Comparison of ENCODE assay signal across 14 mouse cellular contexts in the genomic region with DNA sequence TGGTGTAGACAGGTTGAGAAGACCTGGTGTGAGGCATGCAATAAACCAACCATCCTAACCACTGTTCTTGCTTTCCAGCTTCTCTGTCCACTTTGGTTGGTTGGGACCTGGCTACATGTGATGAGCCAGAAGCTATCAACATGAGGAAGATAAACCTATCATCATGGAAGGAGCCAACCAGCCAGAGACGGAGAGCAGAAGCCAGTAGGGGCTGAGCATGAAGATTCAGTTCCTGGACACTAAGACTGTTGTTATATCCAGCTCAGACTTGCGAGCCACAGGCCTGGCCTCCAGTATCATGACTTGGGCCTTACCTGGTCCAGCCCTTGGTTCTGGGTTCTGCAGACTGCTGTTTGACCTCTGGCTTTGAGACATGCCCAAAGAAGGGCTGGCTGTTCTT. TPM values are rescaled to one million over a fixed set of nuclear protein-coding genes. Genes with fewer than 3 reads are reported as not detected.
DNase-seq lines count a peak whose midpoint lies in the region; ATAC-seq and TF ChIP-seq lines count a peak whose summit lies in the region.
"Had no signal": no experiment of that assay in that cellular context is flagged by ENCODE, and none has a peak within 500 bp of the region (broad histone marks: within the 10 kb centered on the region; RNA-seq: fewer than 3 reads in every experiment).

No protein-coding gene starts in this region.

- no peak overlapping the region for H3K9ac ChIP-seq in heart, embryonic 11.5 days (ENCODE audit: low read depth, low read length)
- no peak overlapping the region for H3K9ac ChIP-seq in kidney, postnatal 0 days (ENCODE audit: low read depth, low read length)
- H3K9ac ChIP-seq in limb, embryonic 15.5 days: no peak overlapping the region
- H3K9ac ChIP-seq: liver, embryonic 13.5 days had no signal

- WGBS in heart, embryonic 11.5 days (ENCODE audit: insufficient replicate concordance): 68% methylated on average over 2 of the region's 2 CpGs
- WGBS in kidney, postnatal 0 days: 86% methylated on average over 2 of the region's 2 CpGs
- WGBS in kidney, adult 2 months: 84% methylated on average over 2 of the region's 2 CpGs
- 83% methylated on average over 2 of the region's 2 CpGs for WGBS in limb, embryonic 15.5 days

- H3K4me3 ChIP-seq in heart, embryonic 11.5 days (ENCODE audit: low read depth, low read length): no peak overlapping the region
- H3K4me3 ChIP-seq in kidney, postnatal 0 days (replicated peaks; ENCODE audit: low read depth, low read length): 0 out of 2 replicates have a peak overlapping the region, but pooled peaks have one; percentile 73
- H3K4me3 ChIP-seq in kidney, adult 2 months (ENCODE audit: insufficient read depth, low read depth, low read length): no peak overlapping the region
- H3K4me3 ChIP-seq in E14TG2a.4 (replicated peaks; ENCODE audit: low read length): peak overlapping the region; percentile 93
- no peak overlapping the region for H3K4me3 ChIP-seq in limb, embryonic 15.5 days
- H3K4me3 ChIP-seq: liver, embryonic 13.5 days had no signal

- H3K27ac ChIP-seq in heart, embryonic 11.5 days (ENCODE audit: low read depth, low read length): no peak overlapping the region
- no peak overlapping the region for H3K27ac ChIP-seq in kidney, postnatal 0 days
- H3K27ac ChIP-seq in kidney, adult 2 months (ENCODE audit: insufficient read depth, low read depth, low read length): no peak overlapping the region
- no peak overlapping the region for H3K27ac ChIP-seq in limb, embryonic 15.5 days
- H3K27ac ChIP-seq: liver, embryonic 13.5 days had no signal

- no peak for DNase-seq in heart, postnatal 4 days
- DNase-seq in kidney, postnatal 0 days (ENCODE audit: low spot score): no peak
- no peak for DNase-seq in kidney, adult 2 months
- no peak for DNase-seq in thymus, postnatal 14 days
- no peak for DNase-seq in embryo, embryonic 10.5 days (ENCODE audit: low spot score)
- DNase-seq: cerebellum, adult 9-11 months; liver, embryonic 13.5 days; right cerebral cortex, postnatal 25 days; thymus, postnatal 4 days had no signal

- TF ChIP-seq CTCF in kidney, postnatal 0 days (IDR thresholded peaks at IDR 0.05; ENCODE audit: low read depth): no peak
- TF ChIP-seq CTCF in kidney, adult 2 months (conservative IDR thresholded peaks at IDR 0.05; ENCODE audit: insufficient read depth, insufficient read length, low read depth, low read length): no peak
- no peak for TF ChIP-seq CTCF in E14TG2a.4 (conservative IDR thresholded peaks at IDR 0.05; ENCODE audit: low read length)

- peaks cover 58% of the 10 kb centered on the region for H3K4me1 ChIP-seq in heart, embryonic 11.5 days (ENCODE audit: control insufficient read depth, insufficient read depth, low read length)
- peaks cover 37% of the 10 kb centered on the region for H3K4me1 ChIP-seq in kidney, postnatal 0 days (replicated peaks; ENCODE audit: insufficient read depth, low read length)
- H3K4me1 ChIP-seq in kidney, adult 2 months (ENCODE audit: control insufficient read depth, insufficient read depth, low read length): peaks cover 7% of the 10 kb centered on the region; the same call in 1 of the 2 replicates
- H3K4me1 ChIP-seq in E14TG2a.4 (replicated peaks; ENCODE audit: low read depth, low read length): peaks cover 73% of the 10 kb centered on the region
- peaks cover 72% of the 10 kb centered on the region for H3K4me1 ChIP-seq in limb, embryonic 15.5 days

- no peaks in the 10 kb centered on the region for H3K9me3 ChIP-seq in heart, embryonic 11.5 days (replicated peaks; ENCODE audit: control insufficient read depth, low read length)
- no peaks in the 10 kb centered on the region for H3K9me3 ChIP-seq in kidney, postnatal 0 days (replicated peaks; ENCODE audit: low read length)
- H3K9me3 ChIP-seq in E14TG2a.4 (ENCODE audit: low read length): no peaks in the 10 kb centered on the region
- no peaks in the 10 kb centered on the region for H3K9me3 ChIP-seq in limb, embryonic 15.5 days
- H3K9me3 ChIP-seq: liver, embryonic 13.5 days had no signal

- H3K27me3 ChIP-seq in heart, embryonic 11.5 days (ENCODE audit: control insufficient read depth, insufficient read depth, low read length): no peaks in the 10 kb centered on the region
- no peaks in the 10 kb centered on the region for H3K27me3 ChIP-seq in kidney, postnatal 0 days (ENCODE audit: insufficient read depth, low read length)
- H3K27me3 ChIP-seq in kidney, adult 2 months (replicated peaks; ENCODE audit: control insufficient read depth, insufficient read depth, low read length): no peaks in the 10 kb centered on the region
- H3K27me3 ChIP-seq in E14TG2a.4 (ENCODE audit: insufficient read depth, low read length): peaks cover 37% of the 10 kb centered on the region
- no peaks in the 10 kb centered on the region for H3K27me3 ChIP-seq in limb, embryonic 15.5 days

- ATAC-seq in heart, embryonic 11.5 days (replicated peaks; ENCODE audit: insufficient number of reproducible peaks, low FRiP score, low TSS enrichment): no peak
- ATAC-seq in kidney, postnatal 0 days (replicated peaks; ENCODE audit: low FRiP score, low read depth): no peak
- ATAC-seq in limb, embryonic 15.5 days (ENCODE audit: insufficient number of reproducible peaks, low FRiP score, low TSS enrichment, low read depth): no peak
- ATAC-seq: inflammation-experienced regulatory T-cells, adult 6 months had no signal

- peaks cover 7% of the 10 kb centered on the region for H3K36me3 ChIP-seq in heart, embryonic 11.5 days (ENCODE audit: control insufficient read depth, insufficient read depth, low read length)
- H3K36me3 ChIP-seq in kidney, postnatal 0 days (ENCODE audit: insufficient read depth, low read length): peaks cover 6% of the 10 kb centered on the region; the same call in 1 of the 2 replicates
- H3K36me3 ChIP-seq in kidney, adult 2 months (ENCODE audit: control insufficient read depth, insufficient read depth, low read length): no peaks in the 10 kb centered on the region
- peaks cover 43% of the 10 kb centered on the region for H3K36me3 ChIP-seq in E14TG2a.4 (ENCODE audit: insufficient read depth, low read length)
- H3K36me3 ChIP-seq in limb, embryonic 15.5 days: peaks cover 25% of the 10 kb centered on the region

- peak overlapping the region; percentile 91 for H3K4me2 ChIP-seq in heart, embryonic 11.5 days
- H3K4me2 ChIP-seq in kidney, postnatal 0 days (ENCODE audit: low read length): peak overlapping the region; percentile 91
- H3K4me2 ChIP-seq in limb, embryonic 15.5 days: peak overlapping the region; percentile 78; the same call in 1 of the 2 replicates

- no peak for TF ChIP-seq POLR2A in kidney, adult 2 months (IDR thresholded peaks at IDR 0.05; ENCODE audit: low read depth, low read length)

RNA-seq across cellular contexts. Expression of a gene that starts 2.5 kb away (rescaled TPM):
- polyA plus RNA-seq in heart, embryonic 11.5 days (2014; fragmentation: Nextera tagmentation; extraction: Ambion mirVana): 61.5 and 68.1 TPM in 2 replicates
- total RNA-seq in heart, postnatal 4 days (2021): 10 to 100 TPM; 40.7 to 43.8 TPM
- 76.4 and 78.4 TPM in 2 replicates for polyA plus RNA-seq in kidney, postnatal 0 days (2015; fragmentation: Nextera tagmentation; extraction: Ambion mirVana)
- 37.2 and 40.0 TPM in 2 replicates for polyA plus RNA-seq in kidney, adult 2 months (2012; rRNA removed)
- polyA plus RNA-seq in limb, embryonic 15.5 days (2015; fragmentation: Nextera tagmentation; extraction: Ambion mirVana): 96.2 and 105 TPM in 2 replicates

RNA-seq across cellular contexts. Expression of a gene that starts 10.8 kb away (rescaled TPM):
- polyA plus RNA-seq in heart, embryonic 11.5 days (2014; fragmentation: Nextera tagmentation; extraction: Ambion mirVana): 3,442 and 3,640 TPM in 2 replicates
- total RNA-seq in heart, postnatal 4 days (2021): 1,000 to 10,000 TPM; 2,021 to 2,289 TPM
- polyA plus RNA-seq in kidney, postnatal 0 days (2015; fragmentation: Nextera tagmentation; extraction: Ambion mirVana): 7.9 and 8.9 TPM in 2 replicates
- 5.8 TPM in 1 of 2 replicates, not detected in the other for polyA plus RNA-seq in kidney, adult 2 months (2012; rRNA removed)
- polyA plus RNA-seq in limb, embryonic 15.5 days (2015; fragmentation: Nextera tagmentation; extraction: Ambion mirVana): 231 and 577 TPM in 2 replicates
- polyA plus RNA-seq: inflammation-experienced regulatory T-cells, adult 6 months had no signal

RNA-seq across cellular contexts. Expression of a gene that starts 48.5 kb away (rescaled TPM):
- polyA plus RNA-seq in heart, embryonic 11.5 days (2014; fragmentation: Nextera tagmentation; extraction: Ambion mirVana): 183 and 209 TPM in 2 replicates
- total RNA-seq in heart, postnatal 4 days (2021): 100 to 1,000 TPM; 262 to 267 TPM
- polyA plus RNA-seq in kidney, postnatal 0 days (2015; fragmentation: Nextera tagmentation; extraction: Ambion mirVana): 189 and 190 TPM in 2 replicates
- polyA plus RNA-seq in kidney, adult 2 months (2012; rRNA removed): 122 and 124 TPM in 2 replicates
- 89.7 and 104 TPM in 2 replicates for polyA plus RNA-seq in limb, embryonic 15.5 days (2015; fragmentation: Nextera tagmentation; extraction: Ambion mirVana)

RNA-seq across cellular contexts. Expression of a gene that starts 50.0 kb away (rescaled TPM):
- 2.3 and 3.1 TPM in 2 replicates for polyA plus RNA-seq in heart, embryonic 11.5 days (2014; fragmentation: Nextera tagmentation; extraction: Ambion mirVana)
- 10 to 100 TPM in 1 of 2 experiments, 1 to 10 TPM in 1; 7.3 to 10.3 TPM for total RNA-seq in heart, postnatal 4 days (2021)
- 28.4 and 33.2 TPM in 2 replicates for polyA plus RNA-seq in kidney, postnatal 0 days (2015; fragmentation: Nextera tagmentation; extraction: Ambion mirVana)
- polyA plus RNA-seq in kidney, adult 2 months (2012; rRNA removed): 114 and 145 TPM in 2 replicates
- 63.8 and 67.8 TPM in 2 replicates for polyA plus RNA-seq in limb, embryonic 15.5 days (2015; fragmentation: Nextera tagmentation; extraction: Ambion mirVana)
- total RNA-seq: megakaryocyte-erythroid progenitor cell, adult 5-6 weeks had no signal

Comparison
In these comparisons a context has a peak if more than half of its experiments do, and no peak if none do; other contexts are left out.
1. H3K4me3 ChIP-seq: peak in kidney, postnatal 0 days (single experiment) and E14TG2a.4 (single experiment); none in heart, embryonic 11.5 days (single experiment), kidney, adult 2 months (single experiment) and limb, embryonic 15.5 days (single experiment).
2. RNA of a gene that starts 10.8 kb away (polyA plus RNA-seq): 3,442 to 3,640 TPM in heart, embryonic 11.5 days and 231 to 577 TPM in limb, embryonic 15.5 days; 7.9 to 8.9 TPM in kidney, postnatal 0 days and 5.8 TPM in kidney, adult 2 months; every median in the first group is over 10 times any median in the second.
3. Peak in every context shown above with its lines, with median percentiles within 50 percentile points of each other: H3K4me2 ChIP-seq.